Mouse (Mus musculus): ENCODE data around the gene Asb16.

DNA sequence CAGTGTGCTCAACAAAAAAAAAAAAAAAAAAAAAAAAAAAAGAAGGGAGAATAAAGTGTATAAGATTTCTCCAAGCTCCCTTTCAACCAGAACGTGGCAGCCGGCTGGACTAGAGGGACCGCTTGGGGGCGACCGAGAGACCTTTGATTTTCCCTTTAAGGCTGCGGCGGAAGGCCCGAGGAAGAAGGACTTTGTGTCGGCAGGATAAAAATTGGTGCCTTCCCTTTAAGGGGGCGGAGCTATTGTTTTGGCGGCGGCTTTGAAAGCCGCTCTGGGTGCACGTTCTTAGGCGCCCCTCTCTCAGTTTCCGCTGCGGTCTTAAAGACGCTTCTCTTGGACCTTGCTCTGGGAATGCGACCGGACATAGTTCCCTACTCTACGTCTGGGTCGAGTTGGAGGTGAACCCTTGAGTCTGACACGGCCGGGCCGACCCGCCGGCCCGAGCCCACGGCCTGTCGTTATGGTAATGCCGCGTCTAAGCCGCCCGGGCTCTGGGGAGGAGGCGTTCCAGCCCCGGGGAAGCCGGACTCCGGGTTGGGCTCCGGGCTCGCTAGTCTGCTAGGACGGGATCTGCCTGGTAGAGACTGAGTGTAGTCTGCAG lies 19.8 kb upstream of the Asb16 start, which contains the start of gene BC030867:
- TF ChIP-seq POLR2A (IDR thresholded peaks at IDR 0.05; ENCODE audit: borderline replicate concordance, extremely low read depth, insufficient read depth, insufficient read length, poor library complexity, severe bottlenecking) (no peak), CTCF (IDR thresholded peaks at IDR 0.05; ENCODE audit: borderline replicate concordance, extremely low read depth, insufficient read depth, insufficient read length) (peak; percentile 92)
